Mouse (Mus musculus): ENCODE data around the gene Abraxas1.

DNA sequence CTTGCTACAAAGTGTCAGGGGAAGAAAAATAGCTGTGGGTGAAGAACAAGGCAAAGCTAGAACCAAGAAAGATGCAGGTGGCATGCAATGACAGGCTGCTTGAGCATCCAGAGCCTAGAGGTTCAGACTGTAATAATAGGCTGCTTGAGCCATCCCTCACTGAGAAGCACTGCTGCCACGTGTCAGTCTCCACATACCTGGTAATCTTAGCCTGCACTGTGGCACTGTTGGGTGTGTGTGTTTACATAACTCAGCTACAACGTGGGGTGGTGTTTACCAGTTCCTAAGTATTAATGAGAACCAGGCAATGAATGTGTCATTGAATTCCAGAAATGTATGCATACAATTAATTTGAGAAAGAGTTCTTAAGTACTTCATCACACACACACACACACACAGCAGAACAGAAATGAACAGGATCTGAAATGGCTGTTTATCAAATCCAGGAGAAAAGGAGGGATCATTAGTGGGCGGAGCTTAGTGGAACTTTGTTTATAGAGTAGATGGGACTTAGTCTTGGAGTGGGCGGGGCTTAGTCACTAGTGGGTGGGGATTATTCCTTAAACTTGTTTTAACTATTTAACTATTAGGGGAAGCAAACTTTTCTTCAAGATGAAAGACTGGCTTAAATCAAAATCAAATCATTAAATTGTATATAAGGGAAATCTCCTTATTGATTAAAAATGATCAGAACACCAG, 48.6 kb upstream of the Abraxas1 start:
- no peak for TF ChIP-seq ZC3H11A (IDR thresholded peaks at IDR 0.05; ENCODE audit: borderline replicate concordance, low read depth, low read length)
- no peak for TF ChIP-seq MAFK (IDR thresholded peaks at IDR 0.05; ENCODE audit: insufficient read depth, low read depth, low read length)
- TF ChIP-seq CHD2 (IDR thresholded peaks at IDR 0.05; ENCODE audit: low read depth, low read length), result no peak
- TF ChIP-seq ZNF384 (IDR thresholded peaks at IDR 0.05; ENCODE audit: low read depth, low read length), result no peak

All from ES-E14 (cell line).